Mouse (Mus musculus): ENCODE results near the gene Prss57. TPM values are rescaled to one million over a fixed set of nuclear protein-coding genes. Genes with fewer than 3 reads are reported as not detected.

The Prss57 gene
- polyA plus RNA-seq (2014; fragmentation: Nextera tagmentation; extraction: Ambion mirVana) = not detected in 2 replicates

GRCm38 (mm10) chr10:79790861-79791260 lies at the start of gene Prss57:
Gene Prss57, minus strand, starts transcription at chr10:79790961.
- H3K4me3 ChIP-seq (ENCODE audit: low read depth, low read length) = no peak within 1 kb of the TSS
- H3K36me3 ChIP-seq (ENCODE audit: control insufficient read depth, insufficient read depth, low read length) = no peaks in the 10 kb centered on the region
- WGBS = 90% methylated on average over 4 of the region's 4 CpGs
- H3K9ac ChIP-seq (replicated peaks; ENCODE audit: low read depth, low read length) = no peak within 1 kb of the TSS
- peaks cover 15% of the 10 kb centered on the region for H3K4me1 ChIP-seq (ENCODE audit: control insufficient read depth, insufficient read depth, low read length)
- H3K27me3 ChIP-seq (ENCODE audit: control insufficient read depth, insufficient read depth, low read length) = no peaks in the 10 kb centered on the region
- no peak for ATAC-seq (ENCODE audit: insufficient number of reproducible peaks, insufficient read depth, low FRiP score, low read depth)
- no peak within 1 kb of the TSS for H3K27ac ChIP-seq (ENCODE audit: low read length)
- H3K9me3 ChIP-seq (ENCODE audit: control insufficient read depth, low read depth, low read length) = no peaks in the 10 kb centered on the region
- H3K4me2 ChIP-seq (replicated peaks; ENCODE audit: low read depth, low read length) = no peak within 1 kb of the TSS

DNA sequence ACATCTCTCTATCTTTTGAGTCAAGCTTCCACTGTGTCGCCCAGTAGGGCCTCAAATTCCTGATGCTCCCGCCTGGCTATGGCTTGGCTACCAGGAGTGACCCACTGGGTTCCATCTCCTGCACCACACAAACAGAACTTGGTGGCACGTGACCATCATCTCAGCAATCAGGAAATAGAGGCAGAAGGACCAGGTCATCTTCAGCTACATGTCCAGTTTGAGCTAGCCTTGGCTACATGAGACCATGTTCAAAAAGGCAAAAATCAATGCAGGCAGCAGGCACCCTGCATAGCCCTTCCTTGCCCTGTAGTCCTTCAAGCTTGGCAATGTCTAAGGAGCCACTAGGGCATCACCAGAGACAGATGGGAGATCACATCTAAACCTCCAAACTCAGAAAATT lies 49.3 kb upstream of the Prss57 start:
- Histone ChIP-seq H3K9me3 (ENCODE audit: control insufficient read depth, low read depth, low read length) (no peaks in the 10 kb centered on the region), H3K4me1 (ENCODE audit: control insufficient read depth, insufficient read depth, low read length) (peaks cover 27% of the 10 kb centered on the region; the same call in 1 of the 2 replicates), H3K9ac (replicated peaks; ENCODE audit: low read depth, low read length) (no peak overlapping the region), H3K4me2 (replicated peaks; ENCODE audit: low read depth, low read length) (peak overlapping the region; percentile 84; the same call in 1 of the 2 replicates), H3K4me3 (ENCODE audit: low read depth, low read length) (0 out of 2 replicates have a peak overlapping the region, but pooled peaks have one; percentile 30), H3K27me3 (ENCODE audit: control insufficient read depth, insufficient read depth, low read length) (no peaks in the 10 kb centered on the region), H3K27ac (ENCODE audit: low read length) (peak overlapping the region; percentile 91), H3K36me3 (ENCODE audit: control insufficient read depth, insufficient read depth, low read length) (no peaks in the 10 kb centered on the region)
- ATAC-seq (ENCODE audit: insufficient number of reproducible peaks, insufficient read depth, low FRiP score, low read depth) = no peak
- 89% methylated on average over 3 of the region's 3 CpGs for WGBS

DNA sequence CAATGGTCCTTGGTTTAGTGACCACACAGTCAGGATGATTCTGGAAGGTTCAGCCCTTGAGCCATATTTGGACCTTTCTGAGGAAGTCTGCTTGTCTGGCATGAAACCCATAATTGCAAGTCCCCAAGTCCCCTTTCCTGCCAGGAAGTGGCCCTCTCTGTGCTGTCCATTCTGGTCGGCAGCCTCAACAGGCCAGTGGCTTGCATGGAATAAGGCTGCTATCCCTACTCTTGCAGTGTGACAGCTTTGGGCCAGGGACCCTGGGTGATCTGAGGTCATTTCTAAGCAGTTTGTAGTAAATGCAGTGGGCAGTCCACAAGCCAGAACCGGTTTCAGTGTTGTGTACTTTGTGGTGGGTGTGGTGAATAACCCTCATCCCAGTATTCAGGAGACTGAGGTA lies 47.4 kb upstream of the Prss57 start:
- H3K4me1 ChIP-seq (ENCODE audit: control insufficient read depth, insufficient read depth, low read length) = peaks cover 20% of the 10 kb centered on the region; the same call in 1 of the 2 replicates
- no peak overlapping the region for H3K4me2 ChIP-seq (replicated peaks; ENCODE audit: low read depth, low read length)
- ATAC-seq (ENCODE audit: insufficient number of reproducible peaks, insufficient read depth, low FRiP score, low read depth) = no peak
- H3K36me3 ChIP-seq (ENCODE audit: control insufficient read depth, insufficient read depth, low read length) = no peaks in the 10 kb centered on the region
- H3K4me3 ChIP-seq (ENCODE audit: low read depth, low read length) = no peak overlapping the region
- WGBS = 51% methylated on average over 2 of the region's 2 CpGs
- H3K27ac ChIP-seq (ENCODE audit: low read length) = no peak overlapping the region
- no peaks in the 10 kb centered on the region for H3K27me3 ChIP-seq (ENCODE audit: control insufficient read depth, insufficient read depth, low read length)
- H3K9ac ChIP-seq (replicated peaks; ENCODE audit: low read depth, low read length) = no peak overlapping the region
- H3K9me3 ChIP-seq (ENCODE audit: control insufficient read depth, low read depth, low read length) = no peaks in the 10 kb centered on the region

- H3K27me3 ChIP-seq (ENCODE audit: control insufficient read depth, insufficient read depth, low read length) = no peaks in the 10 kb centered on the region
- ATAC-seq (ENCODE audit: insufficient number of reproducible peaks, insufficient read depth, low FRiP score, low read depth) = no peak
Observed at GRCm38 (mm10) chr10:79836918-79837317, 46.2 kb upstream of the Prss57 start.

GRCm38 (mm10) chr10:79834769-79835398 lies 44.1 kb upstream of the Prss57 start:
- no peak overlapping the region for H3K4me3 ChIP-seq (ENCODE audit: low read depth, low read length)
- H3K4me1 ChIP-seq (ENCODE audit: control insufficient read depth, insufficient read depth, low read length) = no peaks in the 10 kb centered on the region
- no peaks in the 10 kb centered on the region for H3K27me3 ChIP-seq (ENCODE audit: control insufficient read depth, insufficient read depth, low read length)
- H3K9ac ChIP-seq (replicated peaks; ENCODE audit: low read depth, low read length) = no peak overlapping the region
- no peak overlapping the region for H3K27ac ChIP-seq (ENCODE audit: low read length)
- ATAC-seq (ENCODE audit: insufficient number of reproducible peaks, insufficient read depth, low FRiP score, low read depth) = peak; percentile 49; the same call in 1 of the 2 replicates
- no peaks in the 10 kb centered on the region for H3K36me3 ChIP-seq (ENCODE audit: control insufficient read depth, insufficient read depth, low read length)
- no peak overlapping the region for H3K4me2 ChIP-seq (replicated peaks; ENCODE audit: low read depth, low read length)
- no peaks in the 10 kb centered on the region for H3K9me3 ChIP-seq (ENCODE audit: control insufficient read depth, low read depth, low read length)
- 22% methylated on average over 9 of the region's 9 CpGs for WGBS

More at GRCm38 (mm10) chr10:79836918-79837317, 46.2 kb upstream of the Prss57 start:
- Histone ChIP-seq H3K9me3 (ENCODE audit: control insufficient read depth, low read depth, low read length) (no peaks in the 10 kb centered on the region), H3K9ac (replicated peaks; ENCODE audit: low read depth, low read length) (no peak overlapping the region), H3K36me3 (ENCODE audit: control insufficient read depth, insufficient read depth, low read length) (no peaks in the 10 kb centered on the region), H3K27ac (ENCODE audit: low read length) (no peak overlapping the region), H3K4me3 (ENCODE audit: low read depth, low read length) (no peak overlapping the region), H3K4me1 (ENCODE audit: control insufficient read depth, insufficient read depth, low read length) (peaks cover 12% of the 10 kb centered on the region; the same call in 1 of the 2 replicates), H3K4me2 (replicated peaks; ENCODE audit: low read depth, low read length) (no peak overlapping the region)
- WGBS = 94% methylated on average over 3 of the region's 3 CpGs

GRCm38 (mm10) chr10:79832786-79833181 lies 42.0 kb upstream of the Prss57 start:
- no peak overlapping the region for H3K4me2 ChIP-seq (replicated peaks; ENCODE audit: low read depth, low read length)
- no peak overlapping the region for H3K4me3 ChIP-seq (ENCODE audit: low read depth, low read length)
- no peak for ATAC-seq (ENCODE audit: insufficient number of reproducible peaks, insufficient read depth, low FRiP score, low read depth)
- WGBS = 72% methylated on average over 9 of the region's 9 CpGs
- no peak overlapping the region for H3K27ac ChIP-seq (ENCODE audit: low read length)
- no peaks in the 10 kb centered on the region for H3K9me3 ChIP-seq (ENCODE audit: control insufficient read depth, low read depth, low read length)
- H3K4me1 ChIP-seq (ENCODE audit: control insufficient read depth, insufficient read depth, low read length) = no peaks in the 10 kb centered on the region
- H3K9ac ChIP-seq (replicated peaks; ENCODE audit: low read depth, low read length) = no peak overlapping the region
- H3K36me3 ChIP-seq (ENCODE audit: control insufficient read depth, insufficient read depth, low read length) = no peaks in the 10 kb centered on the region
- no peaks in the 10 kb centered on the region for H3K27me3 ChIP-seq (ENCODE audit: control insufficient read depth, insufficient read depth, low read length)

DNA sequence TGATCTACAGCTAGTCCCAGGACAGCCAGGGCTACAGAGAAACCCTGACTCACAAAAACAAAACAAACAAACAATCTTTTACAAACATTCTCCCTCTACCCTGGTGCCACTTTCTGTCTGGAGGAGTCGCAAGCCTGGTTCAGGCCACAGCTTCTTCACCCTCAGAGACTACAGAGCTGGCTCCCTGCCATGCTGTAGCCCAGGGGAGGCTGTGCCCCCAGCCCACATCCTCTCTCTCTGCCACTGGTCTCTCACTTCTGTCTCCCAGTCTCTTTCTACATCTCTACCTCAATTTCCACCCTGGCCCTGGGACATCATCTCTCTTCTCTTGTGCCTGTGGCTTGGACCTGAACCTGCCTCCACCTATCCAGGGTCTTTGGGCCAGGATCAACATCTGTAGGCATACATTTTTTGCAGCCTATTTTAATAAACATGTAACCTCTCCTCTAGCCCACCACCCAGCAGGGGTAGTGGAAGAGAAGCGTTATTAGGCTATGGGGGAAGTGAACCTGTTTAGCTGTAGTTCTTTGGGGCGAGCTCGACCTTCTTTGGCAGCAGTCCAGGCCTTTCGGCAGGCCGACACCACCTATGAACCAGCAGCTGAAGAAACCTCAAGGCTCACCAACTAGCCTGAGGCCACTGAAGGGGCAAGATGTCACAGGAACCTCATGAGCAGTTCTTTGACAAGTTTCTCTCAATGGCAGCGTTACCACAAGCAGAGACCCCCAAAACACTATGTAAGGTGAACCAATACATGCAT lies 41.4 kb upstream of the Prss57 start:
- H3K36me3 ChIP-seq (ENCODE audit: control insufficient read depth, insufficient read depth, low read length) = no peaks in the 10 kb centered on the region
- no peak overlapping the region for H3K9ac ChIP-seq (replicated peaks; ENCODE audit: low read depth, low read length)
- 61% methylated on average over 7 of the region's 7 CpGs for WGBS

GRCm38 (mm10) chr10:79831583-79831982 lies 40.8 kb upstream of the Prss57 start:
- no peak overlapping the region for H3K4me3 ChIP-seq (ENCODE audit: low read depth, low read length)
- no peaks in the 10 kb centered on the region for H3K4me1 ChIP-seq (ENCODE audit: control insufficient read depth, insufficient read depth, low read length)
- no peaks in the 10 kb centered on the region for H3K27me3 ChIP-seq (ENCODE audit: control insufficient read depth, insufficient read depth, low read length)
- WGBS = 88% methylated on average over 3 of the region's 3 CpGs
- H3K9ac ChIP-seq (replicated peaks; ENCODE audit: low read depth, low read length) = no peak overlapping the region
- H3K27ac ChIP-seq (ENCODE audit: low read length) = no peak overlapping the region
- no peaks in the 10 kb centered on the region for H3K36me3 ChIP-seq (ENCODE audit: control insufficient read depth, insufficient read depth, low read length)
- no peak overlapping the region for H3K4me2 ChIP-seq (replicated peaks; ENCODE audit: low read depth, low read length)
- ATAC-seq (ENCODE audit: insufficient number of reproducible peaks, insufficient read depth, low FRiP score, low read depth) = no peak
- no peaks in the 10 kb centered on the region for H3K9me3 ChIP-seq (ENCODE audit: control insufficient read depth, low read depth, low read length)

More for the DNA sequence above, 41.4 kb upstream of the Prss57 start:
- Histone ChIP-seq H3K4me3 (ENCODE audit: low read depth, low read length) (no peak overlapping the region), H3K4me2 (replicated peaks; ENCODE audit: low read depth, low read length) (no peak overlapping the region), H3K27ac (ENCODE audit: low read length) (no peak overlapping the region), H3K4me1 (ENCODE audit: control insufficient read depth, insufficient read depth, low read length) (no peaks in the 10 kb centered on the region), H3K27me3 (ENCODE audit: control insufficient read depth, insufficient read depth, low read length) (no peaks in the 10 kb centered on the region), H3K9me3 (ENCODE audit: control insufficient read depth, low read depth, low read length) (no peaks in the 10 kb centered on the region)
- ATAC-seq (ENCODE audit: insufficient number of reproducible peaks, insufficient read depth, low FRiP score, low read depth) = no peak
